Mouse (Mus musculus) retina, embryonic 14.5 days (tissue): ENCODE data around the gene Chdh.

Experiments used
- DNase-seq: peaks from one replicate; pipeline ENCODE4 v3.0.0-alpha.2; 2015; ENCODE audit warnings: low spot score

Gene Chdh

DNA sequence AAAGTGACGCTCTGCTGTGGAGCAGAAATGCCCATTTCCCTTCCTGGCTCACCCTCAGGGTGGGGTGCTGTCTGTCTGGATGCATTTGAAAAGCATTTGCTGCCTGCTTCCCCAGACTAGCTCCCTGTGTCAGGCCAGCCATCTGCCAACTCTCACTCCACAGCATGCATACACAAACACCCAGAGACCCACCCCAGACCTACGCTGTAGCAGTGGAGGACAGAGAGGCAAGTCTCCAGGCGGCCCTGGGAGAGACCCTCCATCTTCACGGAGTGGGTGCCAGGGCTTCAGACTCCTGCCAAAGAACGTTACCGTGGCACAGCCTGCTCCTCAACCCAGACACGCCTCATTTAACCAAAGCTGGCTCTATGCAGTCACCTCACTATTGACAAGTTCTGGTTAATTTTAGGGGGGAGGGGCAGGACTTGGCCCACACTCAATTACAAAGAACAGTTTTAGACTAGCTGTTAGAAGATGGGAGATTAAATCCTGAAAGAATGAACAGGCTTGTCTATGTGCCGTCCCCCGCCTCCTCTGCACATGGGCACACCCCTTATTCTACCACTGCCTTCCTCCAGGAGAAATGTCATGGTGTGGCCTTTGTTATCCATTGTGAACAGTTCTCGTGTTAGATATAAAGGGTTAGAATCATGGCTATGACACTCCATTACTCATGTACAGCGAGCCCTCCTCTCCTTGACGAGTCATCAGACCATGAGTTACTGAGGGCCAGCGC, 47.4 kb downstream of the Chdh start:
- no peak for DNase-seq

DNA sequence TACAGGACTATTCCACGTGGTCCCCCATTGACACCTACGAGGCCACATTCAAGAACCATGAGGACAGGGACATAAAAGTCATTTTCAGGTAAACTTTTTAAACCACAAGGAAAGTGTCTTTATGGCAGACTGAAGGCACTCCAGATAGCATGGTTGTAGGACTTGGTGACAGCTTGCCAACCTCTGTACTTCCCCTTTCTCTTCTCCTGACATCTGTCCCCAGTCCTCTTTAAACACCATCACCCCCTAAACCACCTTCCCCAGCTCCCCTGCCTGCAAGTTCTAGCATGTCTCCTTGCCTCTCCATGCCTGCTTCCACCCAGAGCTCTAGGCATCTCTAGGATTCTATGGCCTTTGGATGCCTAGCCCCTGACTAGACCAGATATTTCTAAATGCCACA, 56.0 kb downstream of the Chdh start:
- no peak for DNase-seq

DNA sequence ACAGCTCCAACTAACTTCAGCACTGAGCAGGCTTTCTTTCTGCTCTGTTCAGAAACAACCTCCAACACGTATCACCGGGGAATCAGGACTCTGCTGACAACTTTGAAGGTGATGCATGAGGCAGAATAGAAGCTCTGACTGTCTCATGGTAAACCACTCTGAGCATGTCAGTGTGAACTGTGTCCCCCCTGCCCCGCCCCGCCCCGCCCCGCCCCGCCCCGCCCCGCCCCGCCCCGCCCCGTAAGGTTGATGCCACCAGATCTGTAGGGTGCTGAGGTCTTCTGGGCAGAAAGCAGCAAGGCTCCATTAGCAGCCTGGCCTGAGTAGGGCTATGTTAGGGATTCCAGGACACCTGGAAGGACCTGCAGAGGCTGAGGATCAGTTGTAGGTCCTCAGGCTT, 57.9 kb downstream of the Chdh start:
- no peak for DNase-seq

DNA sequence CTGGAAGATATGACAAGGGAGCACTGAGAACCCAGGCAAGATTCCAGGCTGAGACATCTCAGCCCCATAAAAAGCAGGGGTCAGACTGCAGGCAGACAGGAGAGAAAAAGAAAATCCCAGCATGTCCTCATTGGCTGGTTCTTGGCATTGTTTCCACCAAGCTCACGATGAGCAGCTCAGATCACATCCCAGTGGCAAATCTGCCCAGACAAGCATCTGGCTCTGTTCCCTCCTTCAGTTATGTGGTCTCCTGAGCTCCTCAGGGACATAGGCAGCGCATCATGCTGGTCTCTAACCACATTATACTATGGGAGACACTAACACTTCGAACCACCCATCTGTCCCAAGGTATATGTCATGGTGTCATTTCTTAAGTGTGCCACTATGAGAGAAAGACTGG, 59.7 kb downstream of the Chdh start:
- DNase-seq: no peak

DNA sequence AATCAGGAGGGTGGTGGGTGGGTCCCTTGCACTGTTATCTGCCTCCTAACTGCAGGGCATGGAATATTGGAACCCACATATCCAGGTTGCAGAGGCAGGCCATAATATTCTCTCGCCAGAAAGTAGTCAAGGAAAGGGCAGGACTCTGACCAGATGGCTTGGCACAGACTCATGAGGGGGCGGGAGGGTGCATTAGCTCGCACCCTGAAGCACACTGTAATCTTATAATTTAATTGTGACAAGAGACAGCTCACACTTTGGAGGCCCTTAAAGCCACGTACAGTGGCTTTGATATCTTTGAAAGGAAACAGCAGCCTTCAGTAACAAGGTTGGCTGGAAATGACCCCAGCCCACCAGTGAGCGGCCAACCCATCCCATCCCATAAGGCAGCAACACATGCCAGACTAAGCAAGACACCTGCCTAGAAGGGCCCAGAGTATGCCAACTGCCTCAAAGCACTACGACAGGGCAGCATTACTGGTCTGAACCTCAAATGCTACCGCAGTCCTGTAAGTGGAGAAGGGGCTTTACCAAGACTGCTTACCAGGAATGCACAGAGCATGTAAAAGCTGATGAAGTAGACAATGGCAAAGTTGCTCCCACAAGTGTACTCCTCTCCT, 66.6 kb downstream of the Chdh start:
- no peak for DNase-seq

DNA sequence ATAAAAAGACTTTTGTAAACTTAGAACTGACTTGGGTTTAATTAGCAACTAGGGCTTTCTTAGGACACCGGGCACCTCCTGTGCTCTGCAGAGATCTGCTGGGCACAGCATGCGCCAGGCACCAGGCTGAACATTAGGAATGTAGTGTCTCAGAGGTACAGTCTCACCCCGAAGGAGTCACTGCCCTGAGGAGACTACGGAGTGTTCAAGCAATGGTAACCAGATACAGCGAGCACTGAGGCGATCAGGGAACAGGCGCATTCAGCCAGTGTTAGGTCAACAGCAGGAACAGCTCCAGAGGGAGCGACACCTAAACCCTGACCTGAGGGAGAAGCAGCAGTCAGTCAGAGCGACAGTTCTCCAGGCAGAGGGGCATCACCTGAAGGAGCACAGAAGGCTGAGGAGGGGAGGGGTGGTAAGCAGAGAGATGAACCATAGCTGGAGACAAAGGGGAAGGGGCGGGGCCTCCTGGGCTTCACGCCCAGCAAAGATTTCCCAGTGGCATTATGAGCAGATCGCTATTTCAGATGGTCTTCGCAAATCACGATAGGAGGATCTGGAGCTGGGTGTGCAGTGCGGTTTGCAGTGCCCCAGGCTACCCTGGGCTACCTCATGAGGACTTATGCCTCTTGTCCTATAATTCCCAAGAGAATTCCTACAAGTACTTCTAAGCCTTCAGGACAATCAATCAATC, 69.4 kb downstream of the Chdh start:
- no peak for DNase-seq

DNA sequence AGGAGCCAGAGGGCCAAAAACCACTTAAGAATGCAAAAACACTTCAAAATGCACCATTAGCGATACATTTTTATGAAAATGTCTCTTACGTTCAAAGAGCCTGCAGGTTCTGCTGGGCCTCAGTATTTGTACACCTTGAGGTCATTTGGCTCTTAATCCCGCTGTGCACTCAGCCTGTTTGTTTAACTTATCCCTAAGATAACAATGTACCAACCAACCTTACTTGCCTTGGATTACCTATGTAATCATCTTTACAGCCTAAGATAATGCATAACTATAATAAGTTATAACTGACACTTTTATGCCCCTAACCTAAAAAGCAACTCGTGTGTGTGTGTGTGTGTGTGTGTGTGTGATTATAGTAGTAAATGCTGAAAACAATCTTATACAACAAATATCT, 70.9 kb downstream of the Chdh start:
- DNase-seq: no peak
